Mouse (Mus musculus) T-helper 17 cell (primary cell): ENCODE data around the gene Nlgn2.

ENCODE experiments used
- in situ Hi-C, 2 experiments: fragments of 300-600 bp; cut with MboI, MseI; formaldehyde crosslinking; loops; 1 replicate in 1 of 2; 2 replicates in 1 of 2; pipeline ENCODE4 v1.15.1; 2025; ENCODE audit warnings: high pct_unique_total_duplicates in 2 of 2

Nlgn2 gene

GRCm38 (mm10) chr11:69834001-69834549 is 3.5 kb downstream of the Nlgn2 start:
- in situ Hi-C loops, result no loop called here

- in situ Hi-C loops, result no loop called here
Measured at GRCm38 (mm10) chr11:69833554-69833953, 4.0 kb downstream of the Nlgn2 start.

GRCm38 (mm10) chr11:69828832-69829231 is 8.8 kb downstream of the Nlgn2 start:
- in situ Hi-C loops, result no loop called here

- in situ Hi-C loops, result no loop called here
Measured at GRCm38 (mm10) chr11:69823456-69823855, 14.1 kb downstream of the Nlgn2 start.

- in situ Hi-C loops, result no loop called here
Measured at GRCm38 (mm10) chr11:69822080-69822479, 15.5 kb downstream of the Nlgn2 start, which contains the start of gene Spem1. Spem1 (minus strand) TSS chr11:69822180.

GRCm38 (mm10) chr11:69818871-69819270 is 18.7 kb downstream of the Nlgn2 start:
- in situ Hi-C loops, result no loop called here

- in situ Hi-C loops, result no loop called here
Measured at GRCm38 (mm10) chr11:69818365-69818764, 19.2 kb downstream of the Nlgn2 start, which contains the start of gene Spem2. Spem2 (minus strand) TSS chr11:69818465.

GRCm38 (mm10) chr11:69816520-69816919 is 21.1 kb downstream of the Nlgn2 start:
- in situ Hi-C loops, result no loop called here

GRCm38 (mm10) chr11:69815155-69815554 is 22.4 kb downstream of the Nlgn2 start, which contains the start of gene Gm39566:
Gm39566 (minus strand) TSS chr11:69815298.
- in situ Hi-C loops, result no loop called here

- in situ Hi-C loops, result no loop called here
Measured at GRCm38 (mm10) chr11:69810280-69810679, 27.3 kb downstream of the Nlgn2 start.

GRCm38 (mm10) chr11:69807641-69808040 is 29.9 kb downstream of the Nlgn2 start:
- in situ Hi-C loops, result loop anchor here in 1 of 2 experiments (5.0 kb wide), 1 partner anchor 70 kb away; the partner anchor contains the start of gene Tmem95

GRCm38 (mm10) chr11:69806378-69806777 is 31.2 kb downstream of the Nlgn2 start:
- in situ Hi-C loops, result loop anchor here in 1 of 2 experiments (5.0 kb wide), 1 partner anchor 71 kb away; the partner anchor contains the start of gene Tmem95

GRCm38 (mm10) chr11:69804972-69805909 is 32.3 kb downstream of the Nlgn2 start, which contains the start of gene Tmem102:
Tmem102 (minus strand) TSS chr11:69805624.
- in situ Hi-C loops, result loop anchor here (5.0 kb wide), 1 partner anchor 72 kb away; the partner anchor contains the start of gene Tmem95 (in 2 of the 2)

GRCm38 (mm10) chr11:69804652-69804940 is 33.0 kb downstream of the Nlgn2 start:
- in situ Hi-C loops, result loop anchor here in 1 of 2 experiments (5.0 kb wide), 1 partner anchor 73 kb away; the partner anchor contains the start of gene Tmem95

GRCm38 (mm10) chr11:69803786-69804651 is 33.6 kb downstream of the Nlgn2 start:
- in situ Hi-C loops, result loop anchor here in 1 of 2 experiments (5.0 kb wide), 1 partner anchor 73 kb away; the partner anchor contains the start of gene Tmem95

GRCm38 (mm10) chr11:69803328-69803727 is 34.3 kb downstream of the Nlgn2 start:
- in situ Hi-C loops, result loop anchor here in 1 of 2 experiments (5.0 kb wide), 1 partner anchor 74 kb away; the partner anchor contains the start of gene Tmem95

- in situ Hi-C loops, result loop anchor here in 1 of 2 experiments (5.0 kb wide), 1 partner anchor 75 kb away; the partner anchor contains the start of gene Tmem95
Measured at GRCm38 (mm10) chr11:69802648-69803105, 34.9 kb downstream of the Nlgn2 start.

GRCm38 (mm10) chr11:69801379-69801977 is 36.1 kb downstream of the Nlgn2 start, which contains the start of gene Fgf11:
Fgf11 (minus strand) TSS chr11:69801857.
- in situ Hi-C loops, result loop anchor here in 1 of 2 experiments (5.0 kb wide), 1 partner anchor 76 kb away; the partner anchor contains the start of gene Tmem95

- in situ Hi-C loops, result loop anchor here in 1 of 2 experiments (5.0 kb wide), 1 partner anchor 77 kb away; the partner anchor contains the start of gene Tmem95
Measured at GRCm38 (mm10) chr11:69800392-69801197, 37.0 kb downstream of the Nlgn2 start.
